Mouse (Mus musculus) limb, embryonic 14.5 days (tissue): ENCODE results near the gene Gm5617. TPM values are rescaled to one million over a fixed set of nuclear protein-coding genes. Genes with fewer than 3 reads are reported as not detected.

Experiments
- ATAC-seq: fragments of 200-750 bp; cut with Nextera tagmentation; 2 replicates; pipeline ENCODE4 v1.8.0; 2017; ENCODE audit warnings: low read depth, moderate number of reproducible peaks, moderate TSS enrichment; ENCODE audit not compliant: low FRiP score
- DNase-seq: peaks from one replicate; pipeline ENCODE4 v3.0.0-alpha.2; 2015; ENCODE audit warnings: low spot score
- H3K27ac ChIP-seq: fragments of 300-500 bp; sonication (generic); replicated peaks from 2 replicates; pipeline ENCODE4 v1.5.1; 2014; ENCODE audit warnings: low read depth, mild to moderate bottlenecking, low read length, moderate library complexity, mixed read lengths
- H3K27me3 ChIP-seq: fragments of 300-500 bp; sonication (generic); 2 replicates; pipeline ENCODE4 v1.6.1; 2014; ENCODE audit warnings: low read length, mixed read lengths; ENCODE audit not compliant: control insufficient read depth, insufficient read depth
- H3K36me3 ChIP-seq: fragments of 300-500 bp; sonication (generic); 2 replicates; pipeline ENCODE4 v1.6.1; 2014; ENCODE audit warnings: mild to moderate bottlenecking, low read length, moderate library complexity, mixed read lengths; ENCODE audit not compliant: control insufficient read depth, insufficient read depth
- H3K4me1 ChIP-seq: fragments of 300-500 bp; sonication (generic); 2 replicates; pipeline ENCODE4 v1.6.1; 2014; ENCODE audit warnings: antibody characterized with exemption, low read length, mixed read lengths; ENCODE audit not compliant: control insufficient read depth, insufficient read depth
- H3K4me2 ChIP-seq: fragments of 300-500 bp; sonication (generic); replicated peaks from 2 replicates; pipeline ENCODE4 v1.6.1; 2014; ENCODE audit warnings: low read depth, mild to moderate bottlenecking, low read length, moderate library complexity; ENCODE audit not compliant: severe bottlenecking
- H3K4me3 ChIP-seq: fragments of 300-500 bp; sonication (generic); replicated peaks from 2 replicates; pipeline ENCODE4 v1.5.1; 2014; ENCODE audit warnings: low read length
- H3K9ac ChIP-seq: fragments of 300-500 bp; sonication (generic); 2 replicates; pipeline ENCODE4 v1.6.1; 2014; ENCODE audit warnings: mild to moderate bottlenecking, low read depth, low read length, moderate library complexity; ENCODE audit not compliant: severe bottlenecking
- H3K9me3 ChIP-seq: fragments of 300-500 bp; sonication (generic); 2 replicates; pipeline ENCODE4 v1.6.1; 2016; ENCODE audit warnings: low read length; ENCODE audit not compliant: control insufficient read depth
- POLR2A ChIP-seq: fragments of 200-500 bp; IDR thresholded peaks from 2 replicates; pipeline ENCODE4 v1.8.0; 2012; ENCODE audit warnings: inconsistent platforms, mild to moderate bottlenecking, moderate library complexity, borderline replicate concordance; ENCODE audit not compliant: insufficient read depth, insufficient read length; ENCODE audit errors: extremely low read depth
- WGBS: fragments of 180-500 bp; shearing (Covaris S2); extraction: QIAGEN DNeasy Blood & Tissue Kit; methylation state at CpG from one replicate; pipeline ENCODE4 v1.1.7; 2014; 5-methylcytosine and 5-hydroxymethylcytosine counted together
- polyA plus RNA-seq, 2 experiments: library from polyadenylated mRNA; depleted of rRNA in 1 of 2; stranded (reverse) in 1 of 2; unstranded in 1 of 2; fragments of >200 nt; fragmentation: Nextera tagmentation in 1 of 2; extraction: Ambion mirVana in 1 of 2; gene quantifications; 2 replicates each; pipeline versions ENCODE4 v1.2.1 to v1.2.3; 2012 to 2014

Gene Gm5617
- polyA plus RNA-seq, 2 experiments, result 21.6 to 39.8 TPM

DNA sequence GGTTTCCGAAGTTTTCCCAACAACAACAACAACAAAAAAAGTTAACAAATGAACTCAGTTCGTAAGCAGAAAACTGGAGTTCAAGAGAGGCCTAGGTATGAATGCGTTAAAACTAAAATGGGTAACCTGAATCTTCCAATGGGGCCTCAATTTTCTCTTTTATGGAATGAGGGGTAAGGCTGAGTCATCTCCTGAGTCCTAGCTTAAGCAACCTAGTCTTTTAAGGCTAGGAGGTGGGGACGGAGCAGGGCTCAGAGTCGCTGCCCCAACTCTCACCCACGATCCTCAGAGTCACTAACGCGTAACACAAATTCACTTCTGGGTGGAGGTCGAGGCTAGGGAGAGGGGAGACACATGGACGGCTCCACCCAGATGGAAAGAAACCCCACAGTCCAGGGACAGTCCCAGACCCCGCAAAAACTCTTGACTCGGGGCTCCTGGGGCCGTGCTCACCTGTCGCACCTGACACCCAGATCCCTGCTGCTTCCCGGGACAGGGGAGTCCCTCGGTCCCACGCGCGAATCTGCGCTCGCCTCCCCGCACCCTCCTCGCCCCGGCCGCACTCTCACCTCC is 15.3 kb upstream of the Gm5617 start:
- DNase-seq, result no peak
- Histone ChIP-seq H3K4me1 (peaks cover 8% of the 10 kb centered on the region; the same call in 1 of the 2 replicates), H3K27me3 (no peaks in the 10 kb centered on the region), H3K9ac (peak overlapping the region; percentile 81), H3K4me2 (peak overlapping the region; percentile 69), H3K36me3 (peaks cover 27% of the 10 kb centered on the region), H3K27ac (0 out of 2 replicates have a peak overlapping the region, but pooled peaks have one; percentile 1), H3K9me3 (no peaks in the 10 kb centered on the region), H3K4me3 (peak overlapping the region; percentile 86)
- 7% methylated on average over 23 of the region's 25 CpGs for WGBS
- peak; percentile 14; the same call in 1 of the 2 replicates for ATAC-seq
- TF ChIP-seq POLR2A, result no peak

DNA sequence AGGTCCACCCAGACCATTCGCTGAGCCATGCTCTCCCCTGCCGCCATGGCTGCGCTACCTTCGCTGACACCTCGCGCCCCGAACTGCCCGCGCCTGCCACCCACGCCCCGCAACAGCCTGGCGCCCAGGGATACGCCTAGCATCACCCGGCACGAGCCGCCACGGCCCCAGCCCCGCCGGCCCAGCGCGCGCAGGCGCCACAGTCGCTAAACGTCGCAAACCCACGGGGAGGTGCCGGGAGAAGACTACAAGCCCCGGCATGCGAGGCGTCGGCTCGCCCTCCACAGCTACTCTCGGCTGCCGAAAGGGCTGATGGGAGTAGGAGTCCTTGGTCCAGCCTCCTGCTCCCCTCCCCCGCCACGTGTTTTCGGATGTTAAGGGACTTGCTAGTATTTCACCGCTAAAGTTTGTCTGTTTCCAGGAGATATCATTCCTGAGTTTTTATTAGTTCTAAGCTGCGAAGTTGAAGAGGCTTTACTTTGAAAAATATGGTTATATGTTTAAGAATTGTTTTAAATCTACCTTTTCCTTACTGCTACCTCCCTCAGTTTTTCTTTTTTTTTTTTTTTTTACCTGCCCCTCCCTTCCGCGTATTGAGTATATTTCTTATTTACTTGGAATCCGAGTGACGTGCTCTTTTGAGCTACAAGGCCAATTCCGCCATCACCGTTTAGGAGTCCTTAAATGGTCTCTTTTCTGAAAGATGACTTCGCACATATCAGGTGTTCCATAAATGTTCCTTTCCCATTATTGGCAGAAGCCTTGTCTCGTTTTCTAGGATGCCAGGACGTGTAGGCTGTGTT is 14.6 kb upstream of the Gm5617 start, which contains the start of gene Rexo2:
Gene Rexo2 (minus strand): TSS at position 213 of the 803 bp plus-strand sequence.
- WGBS, result under 1% methylated on average over 49 of the region's 49 CpGs
- Histone ChIP-seq H3K27ac (0 out of 2 replicates have a peak within 1 kb of the TSS, but pooled peaks have one; percentile 1), H3K4me2 (peak within 1 kb of the TSS; percentile 69)

DNA sequence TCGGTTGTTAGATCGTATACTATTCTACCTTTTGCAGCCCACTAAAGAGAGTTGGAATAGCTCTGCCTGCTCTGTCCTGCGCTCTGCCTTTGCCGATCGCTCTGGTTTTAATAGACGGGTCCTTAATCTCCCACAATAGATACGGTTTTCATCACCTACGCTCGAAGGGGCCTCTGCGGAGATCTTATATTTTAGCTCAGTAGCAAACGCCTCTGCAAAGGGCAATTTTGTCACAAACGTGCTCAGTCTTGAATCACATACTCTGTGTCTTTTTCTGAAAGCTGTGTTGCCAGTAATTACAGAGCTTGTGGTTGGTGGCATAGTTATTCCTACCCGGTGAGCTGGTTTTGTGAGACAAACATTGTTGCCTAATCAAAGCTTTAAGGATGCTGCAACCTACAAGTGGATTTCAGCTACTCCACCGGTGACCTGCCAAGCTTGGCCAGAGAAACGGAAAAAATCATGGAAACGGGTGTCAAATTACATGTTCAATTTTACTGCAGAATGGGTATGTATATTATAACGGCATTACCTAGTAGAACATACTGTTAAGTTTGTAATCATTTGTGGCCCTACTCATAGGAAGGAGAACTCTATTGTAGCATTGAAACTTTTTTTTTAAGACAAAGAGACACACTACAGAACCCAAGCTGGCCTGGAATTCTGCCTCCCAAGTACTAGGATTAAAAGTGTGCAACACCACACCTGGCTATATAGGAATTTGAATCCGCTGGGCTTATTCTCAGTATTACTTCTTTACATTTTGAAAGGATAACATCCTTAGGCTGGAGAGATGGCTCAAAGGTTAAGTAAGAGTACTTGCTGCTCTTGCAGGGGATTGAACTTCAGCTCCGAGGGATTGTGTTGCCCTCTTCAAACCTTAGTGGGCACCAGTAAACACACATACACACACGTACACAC is 13.8 kb upstream of the Gm5617 start:
- 20% methylated on average over 20 of the region's 20 CpGs for WGBS

More for the DNA sequence above, 14.6 kb upstream of the Gm5617 start, which contains the start of gene Rexo2:
- peak within 1 kb of the TSS; percentile 86 for H3K4me3 ChIP-seq
- 0 out of 2 replicates have a peak, but pooled peaks have one; percentile 56 for TF ChIP-seq POLR2A
- no peaks in the 10 kb centered on the region for H3K27me3 ChIP-seq
- peaks cover 20% of the 10 kb centered on the region for H3K36me3 ChIP-seq
- ATAC-seq (peak; percentile 98), DNase-seq (peak; percentile 96)
- no peaks in the 10 kb centered on the region for H3K9me3 ChIP-seq
- peaks cover 8% of the 10 kb centered on the region; the same call in 1 of the 2 replicates for H3K4me1 ChIP-seq
- H3K9ac ChIP-seq, result peak within 1 kb of the TSS; percentile 81

DNA sequence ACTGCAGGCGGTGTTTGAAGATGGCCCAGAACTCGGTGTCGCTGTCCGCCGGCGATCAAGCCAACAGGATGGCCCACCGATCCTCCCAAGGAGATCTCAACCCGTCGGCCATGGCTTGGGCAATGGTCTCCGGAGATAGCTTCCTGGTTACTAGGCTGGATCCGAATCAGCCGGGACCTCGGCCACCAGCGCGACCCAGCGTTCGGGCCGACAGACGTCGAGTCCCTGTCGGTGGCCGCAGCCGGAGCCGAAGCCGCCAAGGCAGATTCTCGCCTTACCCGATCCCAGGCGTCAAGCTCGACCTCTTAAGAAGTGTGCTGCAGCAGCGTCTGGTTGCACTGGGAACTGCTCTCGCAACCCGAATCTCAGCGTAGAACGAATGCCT is 298 bp downstream of the Gm5617 start:
- H3K27ac ChIP-seq, result peak overlapping the region; percentile 86
- 0 out of 2 replicates have a peak, but pooled peaks cover 3% of the 10 kb centered on the region for H3K9me3 ChIP-seq
- WGBS, result 3% methylated on average over 34 of the region's 34 CpGs
- peaks cover 10% of the 10 kb centered on the region; the same call in 1 of the 2 replicates for H3K4me1 ChIP-seq
- DNase-seq, result no peak
- peak; percentile 58 for ATAC-seq
- peak overlapping the region; percentile 63 for H3K4me2 ChIP-seq
- H3K4me3 ChIP-seq, result peak overlapping the region; percentile 79
- no peaks in the 10 kb centered on the region for H3K27me3 ChIP-seq
- peak overlapping the region; percentile 91 for H3K9ac ChIP-seq
- peaks cover 30% of the 10 kb centered on the region for H3K36me3 ChIP-seq
- no peak for TF ChIP-seq POLR2A

More for the DNA sequence above, 13.8 kb upstream of the Gm5617 start:
- H3K36me3 ChIP-seq, result peaks cover 16% of the 10 kb centered on the region
- H3K4me2 ChIP-seq, result peak overlapping the region; percentile 69
- no peak for TF ChIP-seq POLR2A
- peaks cover 8% of the 10 kb centered on the region; the same call in 1 of the 2 replicates for H3K4me1 ChIP-seq
- DNase-seq (peak; percentile 26), ATAC-seq (no peak)
- no peaks in the 10 kb centered on the region for H3K9me3 ChIP-seq
- H3K27ac ChIP-seq, result no peak overlapping the region
- no peaks in the 10 kb centered on the region for H3K27me3 ChIP-seq
- H3K9ac ChIP-seq, result peak overlapping the region; percentile 36; the same call in 1 of the 2 replicates
- peak overlapping the region; percentile 86 for H3K4me3 ChIP-seq

DNA sequence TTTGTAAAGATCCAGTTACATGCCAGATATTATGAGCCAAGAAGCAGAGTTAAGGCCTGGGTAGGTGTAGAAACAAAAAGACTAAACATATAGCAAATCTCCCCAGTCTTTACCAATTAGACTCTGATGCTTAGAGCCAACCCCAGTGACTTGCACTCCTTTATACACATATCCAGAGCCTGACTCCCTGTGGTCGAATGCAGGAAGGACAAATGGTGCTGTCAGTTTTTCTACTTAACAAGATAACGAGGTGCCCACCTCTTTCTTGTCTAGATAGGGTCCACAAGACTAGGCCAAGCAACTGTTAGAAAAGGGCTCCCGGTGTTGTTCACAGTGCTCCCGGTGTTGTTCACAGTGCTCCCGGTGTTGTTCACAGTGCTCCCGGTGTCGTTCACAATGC is 6.0 kb downstream of the Gm5617 start:
- Histone ChIP-seq H3K4me2 (no peak overlapping the region), H3K27me3 (no peaks in the 10 kb centered on the region), H3K9me3 (0 out of 2 replicates have a peak, but pooled peaks cover 2% of the 10 kb centered on the region), H3K36me3 (no peaks in the 10 kb centered on the region), H3K27ac (no peak overlapping the region), H3K9ac (no peak overlapping the region), H3K4me1 (0 out of 2 replicates have a peak, but pooled peaks cover under 1% of the 10 kb centered on the region), H3K4me3 (no peak overlapping the region)
- TF ChIP-seq POLR2A, result no peak
- no peak for DNase-seq
- ATAC-seq, result no peak
- 82% methylated on average over 7 of the region's 7 CpGs for WGBS
